Mouse (Mus musculus): ENCODE results near the gene Ly6g6c. TPM values are rescaled to one million over a fixed set of nuclear protein-coding genes. Genes with fewer than 3 reads are reported as not detected.
"Not testable (repeated sequence)": the region's sequence is repeated elsewhere in the genome, so short reads cannot be mapped to it uniquely, and the experiment has no call there.

Ly6g6c gene
- polyA plus RNA-seq, 1 experiment from 2014 or later: 0.87 TPM

DNA sequence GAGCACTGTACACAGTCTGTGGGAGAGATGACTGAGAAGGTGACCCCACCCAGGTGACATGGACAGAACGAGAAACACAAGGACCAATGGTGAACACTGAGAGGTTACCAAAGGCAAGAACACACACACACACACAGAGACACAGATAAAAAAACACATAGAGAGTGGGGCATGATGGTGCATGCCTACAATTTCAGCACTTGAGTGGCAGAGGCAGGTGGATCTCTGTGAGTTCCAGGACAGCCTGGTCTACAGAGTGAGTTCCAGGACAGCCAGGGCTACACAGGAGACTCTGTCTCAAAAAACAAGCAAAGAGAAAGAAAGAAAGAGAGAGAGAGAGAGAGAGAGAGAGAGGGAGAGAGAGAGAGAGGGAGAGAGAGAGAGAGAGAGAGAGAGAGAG lies 31.5 kb upstream of the Ly6g6c start:
- 65% methylated on average over 1 of the region's 1 CpGs for WGBS
- not testable (repeated sequence) for H3K9me3 ChIP-seq; H3K9ac ChIP-seq; ATAC-seq (ENCODE audit: insufficient number of reproducible peaks, insufficient read depth, low FRiP score, low TSS enrichment, low read depth); H3K27ac ChIP-seq; H3K4me3 ChIP-seq; H3K27me3 ChIP-seq; H3K36me3 ChIP-seq; H3K4me1 ChIP-seq; H3K4me2 ChIP-seq

DNA sequence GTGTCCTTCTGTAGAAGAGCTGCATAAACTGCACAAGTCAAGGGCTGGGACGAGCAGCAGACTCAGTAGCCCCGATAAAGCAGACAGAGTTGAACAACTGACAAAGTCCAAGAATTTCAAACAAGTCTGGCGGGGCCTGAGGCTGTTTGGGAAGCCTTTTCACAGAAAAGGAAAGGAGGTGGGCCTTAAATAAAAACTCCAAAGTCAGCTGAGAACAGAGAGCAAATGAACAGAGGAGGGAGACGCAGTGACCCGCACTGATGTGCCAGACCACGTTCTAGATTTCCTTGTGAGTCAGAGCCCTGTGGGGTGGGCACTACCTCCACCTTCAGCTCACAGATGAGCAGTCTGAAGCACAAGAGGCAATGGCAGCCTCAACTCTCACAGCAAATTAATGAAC lies 30.3 kb upstream of the Ly6g6c start:
- H3K9me3 ChIP-seq: no peaks in the 10 kb centered on the region
- no peak overlapping the region for H3K9ac ChIP-seq
- H3K4me2 ChIP-seq: no peak overlapping the region
- no peak for ATAC-seq (ENCODE audit: insufficient number of reproducible peaks, insufficient read depth, low FRiP score, low TSS enrichment, low read depth)
- no peaks in the 10 kb centered on the region for H3K27me3 ChIP-seq
- no peak overlapping the region for H3K4me3 ChIP-seq
- no peaks in the 10 kb centered on the region for H3K36me3 ChIP-seq
- H3K27ac ChIP-seq: no peak overlapping the region
- WGBS: 65% methylated on average over 6 of the region's 6 CpGs
- H3K4me1 ChIP-seq: peaks cover 1% of the 10 kb centered on the region

DNA sequence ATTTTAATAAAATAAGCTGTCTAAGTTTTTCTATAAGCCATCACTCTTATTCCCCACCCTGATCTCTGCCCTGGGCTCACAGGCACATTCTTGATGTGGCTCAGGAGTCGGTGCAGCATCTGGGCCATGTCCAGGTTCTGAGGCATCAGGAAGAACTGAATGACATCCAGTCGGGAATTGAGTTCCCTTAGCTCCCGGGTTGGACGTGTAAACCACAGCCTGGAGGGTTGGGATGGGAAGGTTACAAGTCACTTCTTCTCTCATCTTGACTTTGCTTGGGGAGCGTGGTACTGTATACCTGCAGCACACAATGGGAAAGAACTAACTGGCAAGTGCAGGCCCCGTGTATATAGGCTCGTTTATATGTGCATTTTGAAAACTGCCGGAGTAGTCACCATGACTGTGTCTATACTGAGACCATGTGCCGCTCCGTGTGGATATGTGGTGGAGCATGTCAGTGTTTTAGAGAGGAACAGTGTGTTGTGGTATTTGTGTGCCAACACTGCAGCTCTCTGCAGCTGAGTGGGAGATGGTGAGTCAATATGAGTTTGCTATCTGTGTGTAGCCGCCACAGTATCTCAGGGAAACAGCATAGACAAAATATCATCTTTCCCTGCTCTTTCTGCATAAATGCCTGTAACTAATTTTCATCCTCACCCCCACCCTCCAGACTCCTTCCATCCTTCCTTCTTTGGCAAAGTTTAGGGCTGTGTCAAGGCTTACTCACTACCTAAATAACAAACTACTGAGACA lies 25.9 kb upstream of the Ly6g6c start:
- Histone ChIP-seq H3K4me1 (no peaks in the 10 kb centered on the region; the same call in 1 of the 2 replicates), H3K4me2 (no peak overlapping the region), H3K36me3 (no peaks in the 10 kb centered on the region), H3K27me3 (no peaks in the 10 kb centered on the region), H3K4me3 (no peak overlapping the region), H3K9ac (no peak overlapping the region), H3K9me3 (no peaks in the 10 kb centered on the region), H3K27ac (no peak overlapping the region)
- no peak for ATAC-seq (ENCODE audit: insufficient number of reproducible peaks, insufficient read depth, low FRiP score, low TSS enrichment, low read depth)
- 80% methylated on average over 11 of the region's 11 CpGs for WGBS

DNA sequence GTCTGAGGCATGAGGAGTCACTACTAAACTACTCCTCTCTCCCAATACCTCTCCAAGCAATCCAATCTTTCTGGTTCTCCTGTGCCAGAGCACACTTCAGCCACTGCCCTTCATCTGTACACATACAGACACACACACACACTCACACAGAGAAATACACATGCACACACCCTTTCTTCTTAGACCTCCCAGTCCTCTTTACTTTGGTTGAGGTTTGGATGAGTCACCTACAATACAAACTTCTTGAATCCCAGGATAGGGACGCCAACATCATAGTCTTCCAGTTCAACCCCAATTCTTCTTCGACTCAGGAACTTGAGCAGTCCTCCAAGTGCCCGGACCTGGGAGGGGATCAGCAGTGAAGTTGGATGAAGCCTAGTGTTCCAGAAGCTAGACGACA lies 21.4 kb upstream of the Ly6g6c start:
- Histone ChIP-seq H3K4me1 (peaks cover 32% of the 10 kb centered on the region), H3K9me3 (no peaks in the 10 kb centered on the region), H3K4me3 (no peak overlapping the region), H3K9ac (0 out of 2 replicates have a peak overlapping the region, but pooled peaks have one; percentile 2), H3K27me3 (no peaks in the 10 kb centered on the region), H3K4me2 (no peak overlapping the region), H3K27ac (no peak overlapping the region), H3K36me3 (no peaks in the 10 kb centered on the region)
- 86% methylated on average over 4 of the region's 4 CpGs for WGBS
- ATAC-seq (ENCODE audit: insufficient number of reproducible peaks, insufficient read depth, low FRiP score, low TSS enrichment, low read depth): no peak

DNA sequence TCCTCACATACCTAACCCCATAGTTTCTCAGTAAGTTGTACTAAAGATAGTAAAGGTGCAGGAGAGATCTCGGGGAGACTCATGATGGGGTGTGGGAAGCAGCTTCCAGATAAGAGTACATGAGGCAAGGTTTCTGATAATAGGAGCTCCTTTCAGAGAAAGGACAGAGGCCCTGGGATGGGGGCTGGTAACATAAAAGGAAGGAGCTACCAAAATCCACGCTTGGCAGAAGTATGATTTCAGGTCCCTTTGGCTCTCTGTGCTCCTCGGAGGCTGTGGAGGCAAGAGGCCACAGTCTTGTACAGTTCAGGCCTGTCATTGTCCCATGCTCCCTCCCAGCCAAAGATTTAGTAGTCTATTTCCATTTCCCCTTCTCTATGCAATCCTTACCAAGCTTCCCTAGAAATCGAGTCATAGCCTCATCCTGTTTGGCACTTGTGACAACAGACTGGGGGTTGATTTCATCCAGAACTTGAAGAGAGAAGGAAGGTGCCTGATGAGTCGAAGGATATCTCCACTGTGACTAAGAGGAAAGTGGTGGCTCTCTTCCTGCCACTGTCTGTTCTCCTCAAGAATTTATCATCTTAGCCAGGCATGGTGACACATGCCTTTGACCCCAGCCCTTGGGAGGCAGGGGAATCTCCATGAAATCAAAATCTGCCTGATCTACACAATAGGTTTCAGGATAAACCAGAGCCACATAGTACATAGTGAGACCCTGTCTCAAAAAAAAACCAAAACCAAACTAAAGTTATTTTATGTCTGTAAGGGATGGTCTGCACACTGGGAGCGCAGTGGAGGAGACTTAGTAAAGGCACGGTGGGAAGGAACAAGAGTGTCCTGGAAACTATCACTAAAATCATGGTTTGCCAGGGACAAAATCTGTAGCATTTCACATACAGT lies 20.0 kb upstream of the Ly6g6c start:
- Histone ChIP-seq H3K4me3 (peak overlapping the region; percentile 55), H3K4me2 (peak overlapping the region; percentile 95), H3K9ac (no peak overlapping the region; the same call in 1 of the 2 replicates), H3K27ac (0 out of 2 replicates have a peak overlapping the region, but pooled peaks have one; percentile 86), H3K36me3 (no peaks in the 10 kb centered on the region), H3K9me3 (no peaks in the 10 kb centered on the region), H3K4me1 (peaks cover 44% of the 10 kb centered on the region), H3K27me3 (no peaks in the 10 kb centered on the region)
- ATAC-seq (ENCODE audit: insufficient number of reproducible peaks, insufficient read depth, low FRiP score, low TSS enrichment, low read depth): no peak
- WGBS: 82% methylated on average over 7 of the region's 7 CpGs

DNA sequence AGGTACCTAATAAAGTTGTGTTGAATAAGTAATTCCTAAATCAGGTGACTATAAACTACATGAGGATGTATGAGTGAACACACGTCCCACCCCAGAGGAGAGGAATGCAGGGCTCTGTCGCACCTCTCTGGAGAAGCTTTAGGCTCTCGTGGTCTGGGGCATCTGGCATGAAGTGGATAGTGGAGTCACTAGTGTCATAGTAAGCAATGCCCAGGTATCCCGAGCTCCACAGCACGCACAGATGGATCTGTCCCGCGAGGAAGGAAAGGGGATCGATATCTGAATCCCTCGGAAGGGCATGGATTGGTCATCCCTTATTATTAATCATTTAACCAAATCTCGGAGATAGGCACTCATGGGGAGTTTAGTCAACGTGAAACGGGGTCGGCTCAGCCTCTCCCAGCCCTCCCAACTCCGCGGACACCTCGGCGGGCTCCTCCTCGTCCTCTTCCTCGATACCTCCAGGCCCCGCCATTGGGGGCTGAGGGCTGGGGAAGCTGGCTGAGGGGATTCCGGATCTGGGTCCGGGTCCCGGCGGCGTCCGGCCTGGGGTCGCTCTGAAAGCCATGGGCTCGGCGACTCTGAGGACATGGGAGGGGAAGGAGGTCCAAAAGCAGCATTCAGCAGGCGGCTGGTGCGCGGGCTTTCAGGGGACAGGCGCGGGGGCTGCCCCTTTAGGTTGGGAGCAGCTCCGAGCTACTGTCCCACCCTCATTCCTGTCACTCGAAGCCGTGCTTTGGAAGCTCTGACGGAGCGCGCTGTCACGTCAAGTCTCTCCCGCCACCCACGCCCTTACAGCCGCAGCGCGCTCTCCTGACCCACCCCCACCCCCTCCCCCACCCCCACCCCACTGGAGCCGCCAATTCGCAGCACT lies 19.1 kb upstream of the Ly6g6c start:
- peak overlapping the region; percentile 89 for H3K9ac ChIP-seq
- no peaks in the 10 kb centered on the region for H3K36me3 ChIP-seq
- H3K4me1 ChIP-seq: peaks cover 44% of the 10 kb centered on the region
- H3K27me3 ChIP-seq: no peaks in the 10 kb centered on the region
- H3K27ac ChIP-seq: peak overlapping the region; percentile 86
- 6% methylated on average over 39 of the region's 48 CpGs for WGBS
- H3K4me2 ChIP-seq: peak overlapping the region; percentile 95
- H3K4me3 ChIP-seq: peak overlapping the region; percentile 55
- peak; percentile 69 for ATAC-seq (ENCODE audit: insufficient number of reproducible peaks, insufficient read depth, low FRiP score, low TSS enrichment, low read depth)
- no peaks in the 10 kb centered on the region for H3K9me3 ChIP-seq

DNA sequence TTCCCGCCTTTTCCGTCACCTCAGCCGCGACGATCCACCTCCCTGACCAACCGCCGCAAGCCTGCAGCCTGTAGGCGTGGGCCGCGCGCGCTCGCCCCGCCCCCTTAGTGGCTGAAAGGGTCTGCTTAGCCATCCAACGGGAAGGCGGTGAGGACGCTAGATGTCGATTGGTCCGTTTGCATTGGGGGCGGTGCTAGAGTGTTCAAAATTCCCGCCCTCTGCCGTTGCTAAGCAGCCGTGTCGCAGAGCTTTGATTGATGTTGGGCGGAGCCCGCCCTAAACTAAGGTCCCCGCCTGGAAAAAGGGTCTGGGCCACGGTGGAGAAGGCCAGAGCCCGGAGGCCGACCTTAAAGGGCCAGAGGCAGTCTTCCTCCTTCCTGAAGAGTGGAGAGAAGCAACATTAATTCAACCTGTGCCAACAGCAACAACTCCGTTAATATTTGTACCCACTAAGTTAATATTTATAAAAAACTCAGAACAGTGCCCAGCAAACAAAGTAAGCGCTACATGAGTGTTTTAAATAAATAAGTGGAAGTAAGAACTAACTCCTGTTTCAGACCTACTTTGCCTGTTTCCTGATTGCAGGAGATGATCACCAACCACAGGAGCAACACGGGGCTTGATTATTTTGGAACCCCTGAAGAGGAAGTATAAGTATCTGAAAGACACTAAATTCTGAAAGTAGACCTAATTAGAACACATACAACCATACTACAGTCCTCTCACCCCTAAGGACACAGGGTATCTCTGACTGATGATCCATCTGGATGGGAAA lies 18.3 kb upstream of the Ly6g6c start, which contains the start of gene Msh5:
Gene Msh5, minus strand, starts transcription at position 65 of the 775 bp plus-strand sequence.
- Histone ChIP-seq H3K4me1 (peaks cover 48% of the 10 kb centered on the region), H3K27ac (peak within 1 kb of the TSS; percentile 99), H3K4me2 (peak within 1 kb of the TSS; percentile 95), H3K36me3 (no peaks in the 10 kb centered on the region), H3K9ac (peak within 1 kb of the TSS; percentile 89), H3K27me3 (no peaks in the 10 kb centered on the region), H3K9me3 (no peaks in the 10 kb centered on the region), H3K4me3 (peak within 1 kb of the TSS; percentile 55)
- ATAC-seq (ENCODE audit: insufficient number of reproducible peaks, insufficient read depth, low FRiP score, low TSS enrichment, low read depth): peak; percentile 97
- WGBS: 3% methylated on average over 33 of the region's 33 CpGs

DNA sequence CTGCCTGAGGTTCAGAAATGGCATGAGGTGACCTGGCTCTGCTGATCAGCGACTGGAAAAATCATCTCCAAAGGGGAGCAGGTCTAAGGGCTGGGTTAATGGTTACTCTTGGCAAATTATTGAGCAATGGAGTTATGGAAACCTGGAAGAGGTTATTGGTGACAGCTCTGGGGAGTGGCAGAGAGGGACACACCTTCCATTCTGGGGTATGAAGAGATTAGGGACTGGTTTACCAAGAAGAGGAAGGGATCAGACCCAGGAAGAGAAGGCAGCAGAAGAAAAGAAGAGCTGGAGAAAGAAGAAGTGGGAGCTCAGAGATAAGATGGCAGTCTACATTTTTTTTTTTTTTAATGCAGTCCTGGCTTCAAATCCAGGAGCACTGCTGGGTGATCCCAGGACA lies 17.5 kb upstream of the Ly6g6c start:
- no peak overlapping the region for H3K9ac ChIP-seq
- H3K36me3 ChIP-seq: peaks cover 5% of the 10 kb centered on the region
- ATAC-seq (ENCODE audit: insufficient number of reproducible peaks, insufficient read depth, low FRiP score, low TSS enrichment, low read depth): no peak
- H3K27ac ChIP-seq: peak overlapping the region; percentile 99
- no peak overlapping the region for H3K4me3 ChIP-seq
- H3K9me3 ChIP-seq: no peaks in the 10 kb centered on the region
- 62% methylated on average over 1 of the region's 1 CpGs for WGBS
- no peak overlapping the region for H3K4me2 ChIP-seq
- H3K4me1 ChIP-seq: peaks cover 56% of the 10 kb centered on the region
- H3K27me3 ChIP-seq: no peaks in the 10 kb centered on the region

DNA sequence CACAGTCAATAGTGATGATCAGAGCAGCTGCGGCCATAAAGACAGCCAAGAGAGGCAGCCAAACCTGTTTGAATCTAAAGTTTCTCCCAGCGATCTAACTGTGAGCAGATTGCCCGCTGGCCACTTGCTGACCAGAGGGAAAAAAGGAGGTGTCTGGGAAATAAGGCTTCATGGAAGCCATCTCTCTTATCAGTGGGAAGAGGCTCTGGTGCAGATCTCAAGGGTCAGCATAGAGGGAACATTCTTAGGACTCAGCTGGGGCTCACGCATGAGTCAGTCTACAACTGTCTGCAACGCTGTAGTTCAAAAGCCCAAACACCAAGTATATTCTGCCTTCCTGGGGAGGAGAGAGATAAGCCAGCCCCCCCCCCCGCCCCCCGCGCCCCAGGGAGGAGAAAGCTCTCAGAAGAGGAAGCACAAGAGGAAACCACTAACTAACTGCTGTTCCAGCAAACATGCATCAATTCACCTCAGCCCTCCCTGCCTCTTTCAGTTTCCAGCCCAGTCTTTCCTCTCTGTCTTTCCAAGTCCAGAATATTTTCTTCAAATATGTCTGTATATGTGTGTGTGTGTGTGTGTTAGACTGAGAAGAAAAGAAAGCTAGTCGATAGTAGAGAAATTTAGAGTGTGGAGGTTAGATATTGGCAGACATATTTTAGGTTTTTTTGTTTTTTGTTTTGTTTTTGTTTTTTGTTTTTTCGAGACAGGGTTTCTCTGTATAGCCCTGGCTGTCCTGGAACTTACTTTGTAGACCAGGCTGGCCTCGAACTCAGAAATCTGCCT lies 16.8 kb upstream of the Ly6g6c start:
- ATAC-seq (ENCODE audit: insufficient number of reproducible peaks, insufficient read depth, low FRiP score, low TSS enrichment, low read depth): no peak
- Histone ChIP-seq H3K27ac (peak overlapping the region; percentile 99), H3K9me3 (no peaks in the 10 kb centered on the region), H3K9ac (no peak overlapping the region), H3K4me1 (peaks cover 59% of the 10 kb centered on the region), H3K36me3 (peaks cover 12% of the 10 kb centered on the region), H3K4me3 (no peak overlapping the region; the same call in 1 of the 2 replicates), H3K27me3 (no peaks in the 10 kb centered on the region), H3K4me2 (peak overlapping the region; percentile 22)
- 40% methylated on average over 11 of the region's 11 CpGs for WGBS

DNA sequence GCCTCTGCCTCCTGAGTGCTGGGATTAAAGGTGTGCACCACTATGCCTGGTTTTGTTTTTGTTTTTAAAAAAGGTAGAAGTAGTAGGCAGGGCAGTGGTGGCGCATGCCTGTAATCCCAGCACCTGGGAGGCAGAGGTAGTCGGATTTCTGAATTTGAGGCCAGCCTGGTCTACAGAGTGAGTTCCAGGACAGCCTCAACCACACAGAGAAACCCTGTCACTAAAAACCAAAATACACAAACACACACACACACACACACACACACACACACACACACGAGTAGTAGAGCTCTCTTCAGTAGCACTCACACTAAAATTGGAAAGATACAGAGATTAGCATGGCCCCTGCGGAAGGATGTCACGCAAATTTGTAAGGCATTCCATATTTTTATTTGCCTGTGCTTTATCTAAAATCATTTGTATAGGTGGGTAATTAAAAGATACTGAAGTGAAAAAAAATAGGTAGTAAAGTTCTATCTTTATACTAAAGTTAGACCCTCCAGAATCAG lies 16.2 kb upstream of the Ly6g6c start:
- Histone ChIP-seq H3K4me1 (peaks cover 59% of the 10 kb centered on the region), H3K9me3 (no peaks in the 10 kb centered on the region), H3K4me2 (peak overlapping the region; percentile 92), H3K9ac (peak overlapping the region; percentile 89; the same call in 1 of the 2 replicates), H3K27ac (peak overlapping the region; percentile 99), H3K36me3 (peaks cover 18% of the 10 kb centered on the region), H3K4me3 (no peak overlapping the region), H3K27me3 (no peaks in the 10 kb centered on the region)
- no peak for ATAC-seq (ENCODE audit: insufficient number of reproducible peaks, insufficient read depth, low FRiP score, low TSS enrichment, low read depth)
- WGBS: 70% methylated on average over 5 of the region's 5 CpGs
